Mouse (Mus musculus): ENCODE measurements at regions not wholly inside any gene's neighbourhood (a gene's known extent, or its start where the extent isn't known, plus 50 kb on each side); places are given as distances from the start of the nearest gene placed in this dataset.

GRCm38 (mm10) chr5:106026861-106027260 lies 150.5 kb downstream of the Zfp326 start:
- no peak for TF ChIP-seq POLR2A (IDR thresholded peaks at IDR 0.05; ENCODE audit: insufficient read depth, low read length)
- no peak for TF ChIP-seq EP300 (IDR thresholded peaks at IDR 0.05; ENCODE audit: insufficient read depth, low read depth, low read length)
- no peak for TF ChIP-seq CTCF (IDR thresholded peaks at IDR 0.05; ENCODE audit: low read depth, low read length)
